Mouse (Mus musculus): ENCODE data around the gene Izumo2.
"Not testable (repeated sequence)": the region's sequence is repeated elsewhere in the genome, so short reads cannot be mapped to it uniquely, and the experiment has no call there.

The Izumo2 gene

DNA sequence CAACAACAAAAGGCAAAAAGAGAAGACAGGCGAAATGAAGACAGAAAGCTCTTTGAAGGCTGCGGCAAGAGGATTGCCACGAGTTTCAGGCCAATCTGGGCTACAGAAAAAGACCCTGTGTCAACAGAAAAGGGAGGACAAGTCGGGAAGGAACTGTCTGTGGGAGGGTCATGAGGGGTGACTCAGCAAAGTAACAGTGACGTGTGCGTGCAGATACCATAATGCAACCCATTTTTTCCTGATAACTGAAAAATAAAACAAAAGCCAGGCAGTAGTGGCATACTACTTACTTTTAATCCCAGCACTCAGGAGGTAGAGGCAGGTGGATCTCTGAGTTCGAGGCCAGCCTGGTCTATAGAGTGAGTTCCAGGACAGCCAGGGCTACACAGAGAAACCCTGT is 10.6 kb upstream of the Izumo2 start:
- DNase-seq (ENCODE audit: extremely low read depth, low read depth) = no peak

DNA sequence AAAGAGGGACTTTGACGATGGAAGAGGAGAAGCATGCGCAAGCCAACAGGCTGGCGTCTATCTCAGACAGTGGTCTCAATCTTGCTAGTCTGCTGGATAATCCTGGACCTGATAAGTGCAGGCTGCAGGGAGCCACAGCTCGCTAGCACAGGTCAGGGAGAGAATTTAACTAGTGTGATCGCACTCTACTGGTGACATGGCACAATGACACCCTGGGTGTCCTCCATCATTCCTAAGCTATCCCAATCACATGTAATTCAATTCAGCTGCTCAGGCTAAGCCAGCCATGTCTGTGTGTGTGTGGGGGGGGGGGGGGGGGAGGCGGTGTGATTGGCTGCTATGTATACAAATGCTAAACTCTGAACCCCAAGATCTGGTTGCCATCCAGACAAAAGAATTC is 6.6 kb upstream of the Izumo2 start:
- peak; percentile 20 for DNase-seq (ENCODE audit: extremely low read depth, low read depth)

DNA sequence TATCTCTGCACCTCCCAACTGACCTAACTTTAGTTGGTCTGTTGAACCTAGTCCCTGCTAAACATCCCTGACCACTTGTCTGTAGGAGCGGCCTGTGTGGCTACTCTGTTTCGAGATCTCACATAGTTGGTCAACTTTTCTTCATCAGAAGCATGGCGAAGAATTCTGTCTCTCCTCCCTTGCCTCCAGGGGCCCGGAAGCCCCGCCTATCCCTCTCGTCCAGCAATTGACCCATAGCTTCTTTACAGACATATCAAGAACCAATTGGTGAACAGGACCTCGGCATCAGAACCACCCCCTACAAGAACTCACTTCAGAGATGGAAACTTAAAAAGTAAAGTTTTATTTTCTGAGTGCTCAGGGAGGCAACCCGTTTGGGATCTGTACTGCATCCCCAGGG is 5.6 kb upstream of the Izumo2 start:
- no peak for DNase-seq (ENCODE audit: extremely low read depth, low read depth)

DNA sequence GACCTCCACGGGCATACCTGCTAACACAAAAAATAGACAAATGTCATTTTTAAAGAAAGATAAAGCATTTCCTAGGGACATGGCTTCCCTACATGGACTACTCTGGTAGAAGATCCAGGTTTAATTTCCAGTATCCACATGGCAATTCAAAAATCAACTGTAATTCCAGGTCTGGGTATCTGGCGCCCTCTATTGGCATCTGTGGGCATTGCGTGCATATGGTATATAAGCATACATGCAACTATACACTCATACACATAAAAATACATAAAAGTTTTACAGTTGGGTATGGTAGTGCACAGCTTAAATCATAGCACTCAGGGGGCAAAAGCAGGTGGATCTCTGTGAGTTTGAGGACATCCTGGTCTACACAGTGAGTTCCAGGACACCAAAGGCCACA is 4.2 kb upstream of the Izumo2 start:
- peak; percentile 15 for DNase-seq (ENCODE audit: extremely low read depth, low read depth)

DNA sequence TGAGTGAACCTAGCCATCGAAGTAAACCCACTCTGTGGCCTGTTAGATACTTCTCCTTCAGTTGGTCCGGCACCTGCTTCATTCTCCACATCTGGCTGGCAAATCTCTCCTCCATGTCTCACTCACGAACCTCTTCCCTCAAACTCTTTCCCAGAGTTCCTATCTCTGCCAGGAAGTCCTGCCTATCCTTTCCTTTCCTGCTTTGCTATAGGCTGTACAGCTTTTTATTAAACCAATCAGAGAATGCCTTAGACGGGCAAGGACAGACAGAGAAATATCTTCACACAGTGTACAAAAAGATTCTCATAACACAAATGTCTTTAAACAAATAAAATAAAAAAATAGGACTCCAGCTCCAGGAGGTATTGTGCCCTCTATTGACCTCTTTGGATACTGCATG is 3.5 kb upstream of the Izumo2 start:
- DNase-seq (ENCODE audit: extremely low read depth, low read depth) = no peak

DNA sequence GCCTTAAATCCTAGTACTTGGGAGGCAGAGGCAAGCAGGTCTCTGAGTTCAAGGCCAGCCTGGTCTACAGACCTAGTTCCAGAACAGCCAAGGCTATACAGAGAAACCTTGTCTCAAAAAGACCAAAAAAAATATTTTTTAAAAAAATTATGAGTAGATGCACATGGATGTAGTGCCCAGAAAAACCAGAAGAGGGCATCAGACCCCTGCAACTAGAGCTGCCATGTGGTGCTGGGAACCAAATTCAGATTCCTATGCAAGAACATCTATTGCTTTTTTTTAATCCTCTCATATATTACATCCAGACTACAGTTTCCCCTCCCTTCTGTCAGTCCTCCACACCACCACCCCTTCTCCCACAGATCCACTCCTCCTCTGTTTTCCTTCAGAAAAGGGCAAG is 2.2 kb upstream of the Izumo2 start:
- no peak for DNase-seq (ENCODE audit: extremely low read depth, low read depth)

DNA sequence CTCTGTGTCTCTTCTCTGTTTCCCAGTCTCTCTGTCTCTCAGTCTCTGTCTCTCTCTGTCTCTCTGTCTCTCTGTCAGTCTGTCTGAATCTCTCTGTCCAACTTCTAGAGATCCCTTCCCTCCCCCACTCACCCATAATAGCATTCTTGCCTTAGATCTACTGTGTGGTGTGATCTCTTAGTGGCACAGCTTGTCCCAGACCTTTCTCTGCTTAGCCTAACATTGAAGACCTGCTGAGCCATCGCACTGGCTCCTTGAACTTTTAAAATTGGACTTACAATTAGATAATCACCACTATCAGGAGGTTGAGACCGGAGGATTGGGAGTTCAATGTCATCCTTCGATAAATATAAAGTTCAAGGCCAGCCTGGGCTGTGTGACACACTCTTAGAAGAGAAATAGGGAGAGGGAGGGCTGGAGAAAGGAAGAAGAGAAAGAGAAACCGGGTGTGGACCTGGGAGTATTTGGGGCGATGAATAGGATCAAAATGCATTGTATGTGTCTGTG is 1.3 kb upstream of the Izumo2 start:
- DNase-seq (ENCODE audit: extremely low read depth, low read depth) = no peak

DNA sequence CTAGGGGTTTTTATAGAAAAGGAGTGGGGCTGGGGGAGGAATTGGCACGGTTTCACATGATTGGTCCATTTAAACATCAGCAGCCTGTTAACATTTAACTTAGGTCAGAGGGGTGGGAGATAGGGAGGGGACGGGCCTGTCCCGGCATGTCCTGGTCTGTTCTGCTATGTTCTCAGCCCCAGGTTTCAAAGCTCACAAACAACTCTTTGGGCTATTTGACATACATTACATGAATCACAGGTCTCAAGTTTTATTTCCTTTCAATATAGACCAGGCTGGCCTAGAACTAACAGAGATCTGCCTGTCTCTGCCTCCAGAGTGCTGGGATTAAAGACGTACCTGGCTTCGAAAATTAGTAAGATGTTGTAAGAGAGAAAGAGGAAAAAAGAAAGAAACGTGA is 449 bp upstream of the Izumo2 start:
- not testable (repeated sequence) for DNase-seq (ENCODE audit: extremely low read depth, low read depth)

DNA sequence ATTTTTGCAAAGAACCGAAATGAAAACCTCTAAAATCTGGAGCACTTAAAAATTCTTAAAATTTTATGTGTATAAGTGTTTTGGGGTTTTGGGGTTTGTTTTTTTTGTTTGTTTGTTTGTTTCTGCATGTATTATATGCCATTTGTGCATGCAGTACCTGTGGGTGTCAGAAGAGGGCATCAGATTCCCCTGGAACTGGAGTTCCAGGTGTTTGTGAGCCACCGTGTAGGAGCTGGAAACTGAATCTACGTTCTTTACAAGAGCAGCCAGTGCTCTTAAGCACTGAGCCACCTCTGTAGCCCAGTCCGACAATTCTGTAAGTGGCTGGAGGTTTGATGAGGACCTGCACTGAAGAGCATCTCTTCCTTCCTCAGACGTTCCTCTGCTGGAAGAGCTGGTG is 1.3 kb downstream of the Izumo2 start:
- DNase-seq (ENCODE audit: extremely low read depth, low read depth) = no peak

DNA sequence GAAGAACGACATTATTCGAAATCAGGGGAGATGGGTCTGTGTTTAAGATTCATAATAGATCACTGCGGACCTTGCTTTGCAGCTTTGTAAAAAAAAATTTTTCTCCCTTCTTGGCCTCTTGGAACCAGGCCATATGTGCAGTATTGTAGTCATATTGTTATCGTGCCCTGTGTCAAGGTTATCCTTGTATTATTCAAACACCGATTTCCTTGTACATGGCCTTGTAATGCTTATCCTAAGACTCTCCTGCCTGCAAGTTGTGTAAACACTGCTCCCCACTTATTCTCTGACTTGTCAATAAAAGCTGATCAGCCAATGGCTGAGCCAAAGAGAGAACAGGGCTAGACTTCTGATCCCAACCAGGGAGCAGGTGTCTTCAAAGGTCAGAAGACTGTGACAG is 13.5 kb downstream of the Izumo2 start:
- no peak for DNase-seq (ENCODE audit: extremely low read depth, low read depth)

DNA sequence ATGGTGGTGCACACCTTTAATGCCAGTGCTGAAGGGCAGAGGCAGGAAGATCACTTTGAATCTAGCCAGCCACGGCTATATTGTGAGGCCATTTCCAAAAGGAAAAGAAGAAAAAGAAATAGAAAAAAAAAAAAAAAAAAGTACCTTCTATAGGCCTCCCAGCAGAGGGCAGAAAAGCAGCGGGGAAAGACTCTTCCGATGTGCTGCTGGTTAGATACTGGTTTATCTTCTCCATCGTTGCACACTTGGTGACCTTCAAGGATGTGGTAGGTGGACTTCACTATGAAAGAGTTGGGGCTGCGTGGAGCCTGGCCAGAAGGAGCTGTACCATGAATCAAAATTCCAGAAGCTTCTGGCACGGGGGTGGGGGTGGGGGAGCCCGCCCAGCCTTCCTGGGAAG is 15.8 kb downstream of the Izumo2 start:
- DNase-seq (ENCODE audit: extremely low read depth, low read depth) = no peak

DNA sequence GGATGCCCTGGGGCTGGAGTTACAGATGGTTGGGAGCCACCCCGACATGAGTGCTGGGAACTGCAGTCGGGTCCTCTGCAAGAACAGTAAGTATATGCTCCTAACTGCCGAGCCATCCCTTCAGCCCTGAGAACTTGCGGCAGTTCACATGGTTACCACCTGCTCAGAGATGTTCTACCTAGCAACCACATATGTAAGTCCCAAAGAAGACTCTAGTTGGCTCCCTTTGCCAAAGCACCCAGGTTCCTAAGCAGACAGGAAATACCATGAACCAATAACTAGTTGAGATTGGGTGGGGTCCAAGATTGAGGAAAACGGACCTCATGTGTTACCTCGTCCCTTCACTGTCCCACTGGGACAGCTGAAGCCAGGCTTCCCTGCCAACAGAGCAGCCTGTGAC is 17.8 kb downstream of the Izumo2 start:
- no peak for DNase-seq (ENCODE audit: extremely low read depth, low read depth)

DNA sequence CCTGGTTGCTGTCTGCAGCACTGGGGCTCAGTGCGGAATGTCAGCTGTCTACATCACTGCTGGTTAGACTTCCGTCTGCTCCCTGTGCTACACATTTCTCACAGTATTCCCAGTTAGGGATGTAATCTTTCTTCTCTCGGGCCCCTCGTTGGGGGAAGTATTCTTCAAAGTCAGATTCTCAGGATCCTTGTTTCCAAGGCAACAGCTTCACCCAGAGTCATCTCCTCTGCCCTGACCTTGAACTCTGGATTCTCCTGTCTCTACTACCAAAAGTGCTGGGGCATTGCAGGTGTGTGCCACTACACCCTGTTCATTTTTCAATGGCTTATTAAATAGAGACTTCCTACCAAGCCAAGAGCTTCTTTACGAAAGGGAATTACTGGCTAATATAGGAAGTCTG is 18.6 kb downstream of the Izumo2 start:
- no peak for DNase-seq (ENCODE audit: extremely low read depth, low read depth)

DNA sequence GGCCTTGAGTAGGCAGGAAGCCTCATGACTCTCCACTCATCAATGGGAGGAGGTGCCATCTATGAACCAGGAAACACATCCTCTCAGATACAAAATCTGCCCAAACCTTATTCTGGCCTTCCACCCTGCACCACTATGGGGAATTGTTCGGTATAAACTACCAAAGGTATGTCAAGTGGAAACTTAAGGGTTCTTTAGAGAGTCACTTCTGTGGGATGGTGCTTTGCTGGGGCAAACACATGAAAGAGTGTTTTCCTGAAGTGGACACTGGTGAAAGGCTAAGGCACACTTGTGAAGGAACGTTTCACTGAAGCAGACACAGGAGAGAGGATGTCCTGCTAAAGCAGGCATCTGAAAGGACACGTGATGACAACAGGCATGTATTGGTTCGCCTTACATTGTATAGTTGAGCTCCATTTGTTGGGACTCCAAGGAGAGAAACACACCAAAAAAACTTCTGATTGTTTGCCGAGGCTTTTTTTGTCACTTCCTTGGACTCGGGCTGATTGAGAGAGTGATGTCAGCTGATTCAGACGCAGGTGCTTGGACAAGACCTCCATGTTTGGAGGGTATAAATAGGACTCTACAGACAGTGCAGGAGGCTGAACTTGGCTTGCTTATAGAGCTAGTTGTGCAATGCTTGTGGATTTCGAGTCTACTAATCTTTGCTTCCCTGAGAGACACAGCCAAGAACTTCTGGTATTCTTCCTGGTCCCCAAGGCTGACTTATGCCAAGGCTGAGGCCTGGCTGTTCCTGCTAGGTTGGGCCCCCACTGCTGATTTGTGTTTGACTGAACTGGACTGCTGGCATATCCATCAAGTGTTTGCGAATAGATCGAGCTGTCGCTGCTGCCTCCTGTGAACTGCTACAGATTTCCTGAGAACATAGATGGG is 19.8 kb downstream of the Izumo2 start:
- no peak for DNase-seq (ENCODE audit: extremely low read depth, low read depth)

DNA sequence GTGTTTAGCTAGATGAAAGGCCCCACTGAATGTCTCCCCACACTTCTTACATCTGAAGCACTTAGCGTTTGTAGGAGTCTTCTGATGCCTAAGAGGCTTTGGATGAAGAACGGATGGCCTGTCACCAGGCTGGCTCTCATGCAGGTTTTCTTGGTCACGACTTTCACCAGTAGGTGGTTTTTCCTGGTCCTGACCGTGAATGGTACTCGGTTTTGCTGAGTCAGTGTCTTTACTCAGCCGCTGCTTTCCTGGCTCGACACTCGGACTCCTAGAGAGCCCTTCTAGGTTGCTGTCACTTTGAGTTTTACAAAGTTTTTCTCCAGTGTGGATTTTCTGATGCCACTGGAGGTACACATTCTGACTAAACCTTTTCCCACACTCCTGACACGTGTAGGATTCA is 25.2 kb downstream of the Izumo2 start:
- no peak for DNase-seq (ENCODE audit: extremely low read depth, low read depth)

DNA sequence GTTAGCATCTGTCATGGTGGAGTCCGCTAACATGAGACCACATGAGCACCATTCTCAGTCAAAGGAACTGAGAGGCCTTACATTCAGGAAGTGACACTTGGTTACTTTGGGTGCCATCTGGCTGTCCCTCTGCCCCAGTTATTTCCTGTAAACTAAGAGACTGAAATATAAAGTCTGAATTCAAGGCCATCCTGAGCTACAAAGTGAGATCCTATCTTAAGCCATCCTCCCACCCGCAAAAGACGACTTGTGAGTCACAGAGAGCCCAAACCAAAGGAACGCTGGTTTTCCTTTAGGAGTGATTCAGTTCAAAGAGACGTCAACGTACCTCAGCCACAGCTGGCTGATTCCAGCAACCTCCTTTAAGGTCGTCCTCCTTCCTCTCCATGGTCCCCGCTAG is 32.8 kb downstream of the Izumo2 start:
- no peak for DNase-seq (ENCODE audit: extremely low read depth, low read depth)

DNA sequence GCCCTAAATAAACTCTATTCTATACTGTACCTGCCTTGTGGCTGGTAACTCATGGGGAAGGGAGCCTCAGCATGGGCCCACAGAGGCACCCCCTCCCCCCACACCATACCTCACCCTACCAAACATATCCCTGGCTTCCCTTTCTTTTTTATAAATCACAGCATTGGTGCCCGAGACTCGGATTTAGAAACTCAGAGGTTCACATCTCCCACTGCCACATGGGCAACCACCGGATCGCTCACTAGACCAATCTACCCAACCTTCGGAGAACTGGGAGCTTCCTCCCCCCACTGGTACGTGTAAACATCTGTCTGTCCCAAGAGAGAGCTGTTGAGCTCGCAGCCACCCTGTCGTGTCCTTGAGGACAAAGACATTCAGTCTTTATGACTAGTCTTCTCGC is 35.7 kb downstream of the Izumo2 start:
- no peak for DNase-seq (ENCODE audit: extremely low read depth, low read depth)

DNA sequence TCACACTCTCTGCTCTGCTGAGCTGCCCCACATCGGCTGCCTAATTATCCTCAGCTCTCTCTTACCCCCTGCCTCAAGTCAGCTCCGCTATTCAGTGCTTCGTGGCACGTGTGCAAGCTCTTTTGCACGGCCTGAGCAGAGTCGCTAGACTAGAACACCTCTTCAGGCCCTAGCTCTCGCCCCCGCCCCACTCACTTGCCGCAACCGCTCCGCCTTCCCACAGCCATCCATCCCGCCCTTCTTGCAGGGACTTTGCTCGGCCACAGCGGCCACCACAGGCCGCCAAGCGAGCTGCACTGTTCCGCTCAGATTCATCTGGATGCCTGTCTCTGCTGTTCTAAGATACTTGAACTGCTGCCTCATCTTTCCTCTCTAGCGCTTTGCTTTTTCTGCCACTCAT is 36.5 kb downstream of the Izumo2 start:
- DNase-seq (ENCODE audit: extremely low read depth, low read depth) = peak; percentile 58

DNA sequence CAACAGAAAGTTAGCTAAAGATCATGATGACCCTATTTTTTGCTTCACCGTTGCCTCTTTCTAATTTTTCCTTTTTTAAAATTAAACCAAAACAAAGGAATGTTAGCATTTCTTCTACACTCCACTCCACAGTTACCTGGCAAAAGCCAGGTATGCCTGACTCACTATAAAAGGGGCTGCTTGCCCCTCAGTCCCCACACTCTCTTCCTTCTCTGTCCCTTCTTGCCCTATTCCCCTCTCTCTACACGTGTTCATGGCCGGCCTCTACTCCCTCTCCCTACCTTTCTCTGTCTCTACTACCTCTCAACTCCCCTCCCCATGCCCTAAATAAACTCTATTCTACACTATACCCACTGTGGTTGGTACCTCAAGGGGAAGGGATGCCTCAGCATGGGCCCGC is 38.6 kb downstream of the Izumo2 start:
- no peak for DNase-seq (ENCODE audit: extremely low read depth, low read depth)

DNA sequence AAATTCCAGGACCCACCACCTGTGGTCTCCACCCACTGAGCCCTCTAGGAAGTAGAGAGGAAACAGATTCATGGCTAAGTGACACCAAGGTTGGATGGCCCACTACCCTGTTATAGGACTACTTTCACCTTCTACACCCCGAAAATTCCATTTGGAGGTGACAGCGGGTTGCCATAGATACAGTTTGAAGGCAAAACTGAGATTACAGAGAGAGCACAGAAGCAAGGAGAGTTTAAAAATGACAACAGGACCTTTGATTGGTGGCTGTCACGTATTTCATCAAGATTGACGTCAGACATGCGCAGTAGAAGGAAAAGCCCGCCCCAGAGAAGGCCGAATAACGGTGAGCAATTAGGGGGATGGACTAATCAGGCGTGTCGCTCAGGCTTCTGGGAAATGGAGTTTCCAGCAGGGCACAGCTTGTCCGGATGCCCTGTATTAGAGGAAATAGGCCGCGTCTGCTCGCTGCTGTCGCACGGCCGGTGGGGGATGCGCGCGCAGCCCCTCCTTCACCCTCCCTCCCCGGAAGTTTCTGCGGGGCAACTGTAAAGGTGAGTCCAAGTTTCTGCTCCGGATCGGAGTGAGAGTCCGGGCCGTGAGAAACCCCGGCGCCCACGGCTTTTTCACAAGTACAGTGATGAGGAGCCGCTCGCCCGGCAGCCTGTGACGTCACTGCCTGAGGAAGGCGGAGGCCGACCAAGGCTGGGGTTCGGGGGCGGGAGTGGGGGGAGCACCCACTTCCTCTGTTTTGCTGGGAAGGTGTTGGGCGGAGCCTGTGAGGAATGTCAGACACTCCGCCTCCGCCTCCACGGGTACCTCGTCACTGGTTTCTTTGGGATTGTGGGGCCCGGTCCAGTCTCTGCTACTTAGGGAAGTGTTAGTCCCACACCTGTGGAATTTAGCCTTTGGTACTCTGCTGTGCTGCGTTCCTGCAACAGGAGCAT is 39.8 kb downstream of the Izumo2 start, which contains the start of gene Vrk3:
Gene Vrk3, plus strand, starts transcription at position 313 of the 944 bp plus-strand sequence.
- peak; percentile 99 for DNase-seq (ENCODE audit: extremely low read depth, low read depth)

DNA sequence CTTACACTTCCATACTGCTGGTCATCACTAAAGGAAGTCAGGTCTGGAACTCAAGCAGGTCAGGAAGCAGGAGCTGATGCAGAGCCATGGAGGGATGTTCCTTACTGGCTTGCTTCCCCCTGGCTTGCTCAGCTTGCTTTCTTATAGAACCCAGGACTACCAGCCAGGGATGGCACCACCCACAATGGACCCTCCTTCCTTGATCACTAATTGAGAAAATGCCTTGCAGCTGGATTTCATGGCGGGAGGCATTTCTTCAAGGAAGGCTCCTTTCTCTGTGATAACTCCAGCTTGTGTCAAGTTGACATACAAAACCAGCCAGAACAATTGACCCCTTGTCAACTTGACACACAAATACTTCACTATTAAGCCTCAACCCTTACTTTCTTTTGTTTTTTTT is 42.4 kb downstream of the Izumo2 start, which contains the start of gene Zfp473:
Gene Zfp473, minus strand, starts transcription at position 101 of the 400 bp plus-strand sequence.
- DNase-seq (ENCODE audit: extremely low read depth, low read depth) = not testable (repeated sequence)

DNA sequence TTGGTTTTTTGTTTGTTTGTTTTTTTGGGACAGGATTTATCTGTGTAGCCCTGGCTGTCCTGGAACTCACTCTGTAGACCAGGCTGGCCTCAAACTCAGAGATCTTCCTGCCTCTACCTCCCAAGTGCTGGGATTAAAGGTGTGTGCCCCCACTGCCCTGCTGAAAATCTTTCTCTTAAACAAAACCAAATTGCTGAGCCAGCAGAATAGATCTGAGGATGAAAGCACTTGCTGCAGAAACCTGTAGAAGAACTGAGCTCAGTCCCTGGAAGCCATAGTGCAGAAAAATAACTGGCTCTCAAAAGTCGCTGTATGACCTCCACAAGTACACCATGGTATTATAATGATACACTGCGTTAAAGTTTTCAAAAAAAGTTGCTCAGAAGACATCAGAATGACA is 48.6 kb downstream of the Izumo2 start:
- no peak for DNase-seq (ENCODE audit: extremely low read depth, low read depth)

Data from MEL-GATA-1-ER (cell line).